Mouse (Mus musculus): ENCODE results near the gene Fhit.

DNA sequence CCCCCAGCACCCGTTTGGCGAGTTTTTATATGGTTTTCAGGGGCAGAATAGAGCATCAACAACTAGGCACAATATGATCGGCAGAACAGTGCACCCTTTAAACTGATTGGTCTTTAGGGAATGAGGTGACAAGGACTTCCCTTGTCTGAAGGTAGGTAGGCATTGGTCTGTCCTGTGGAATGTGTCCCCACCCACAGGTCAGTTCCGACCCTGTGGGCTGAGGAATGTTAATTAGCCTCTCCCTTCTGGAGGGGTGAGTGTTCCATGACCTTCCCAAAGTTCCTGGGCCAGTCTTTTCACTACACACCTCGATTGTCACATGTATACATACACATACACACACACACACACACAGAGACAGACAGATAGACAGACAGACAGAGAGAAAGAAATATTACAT, 950.7 kb downstream of the Fhit start:
- TF ChIP-seq CTCF (IDR thresholded peaks at IDR 0.05; ENCODE audit: borderline replicate concordance, extremely low read depth, insufficient read depth, insufficient read length) = no peak
- no peak for TF ChIP-seq POLR2A (IDR thresholded peaks at IDR 0.05; ENCODE audit: borderline replicate concordance, extremely low read depth, insufficient read depth, insufficient read length, poor library complexity, severe bottlenecking)
